In genomic region chr15:98917538-98918498, GRCm38 (mm10) we compare ENCODE assay signal across 8 mouse cellular contexts. TPM values are rescaled to one million over a fixed set of nuclear protein-coding genes. Genes with fewer than 3 reads are reported as not detected.
A peak's percentile ranks its signal among the peaks of the same experiment; 100 is the strongest.
DNase-seq lines count a peak whose midpoint lies in the region; ATAC-seq and TF ChIP-seq lines count a peak whose summit lies in the region.

Lmbr1l (minus strand) TSS chr15:98918231.

- TF ChIP-seq POLR2A in MEL (IDR thresholded peaks at IDR 0.05; ENCODE audit: control insufficient read depth in 1 of 2, insufficient read depth in 1 of 2, low read depth in 1 of 2, low read length in 2 of 2, poor library complexity in 1 of 2): peak; percentile 49 to 90
- TF ChIP-seq POLR2A in cerebellum, adult 2 months (IDR thresholded peaks at IDR 0.05; ENCODE audit: borderline replicate concordance, insufficient read depth, low read length): peak; percentile 85; the same call in 1 of the 2 replicates

- H3K4me2 ChIP-seq in forebrain, postnatal 0 days (ENCODE audit: low read depth): peak within 1 kb of the TSS; percentile 74
- H3K4me2 ChIP-seq in lung, embryonic 15.5 days: peak within 1 kb of the TSS; percentile 70

- H3K27me3 ChIP-seq in MEL (ENCODE audit: control insufficient read depth in 1 of 2, insufficient read depth in 2 of 2, low read length in 2 of 2): no peaks in the 10 kb centered on the region
- no peaks in the 10 kb centered on the region for H3K27me3 ChIP-seq in cerebellum, adult 2 months (ENCODE audit: control insufficient read depth, insufficient read depth, low read length)
- no peaks in the 10 kb centered on the region for H3K27me3 ChIP-seq in forebrain, postnatal 0 days (ENCODE audit: insufficient read depth, low read length)
- H3K27me3 ChIP-seq in lung, embryonic 15.5 days: no peaks in the 10 kb centered on the region

- DNase-seq in MEL (ENCODE audit: low read depth, low spot score): peak; percentile 100
- peak; percentile 99 to 100 for DNase-seq in cerebellum, adult 2 months
- peak; percentile 100 for DNase-seq in forebrain, postnatal 0 days
- DNase-seq in heart, postnatal 4 days: peak; percentile 99
- DNase-seq in layer of hippocampus, adult 8-10 months (ENCODE audit: low spot score in 2 of 2): peak; percentile 99
- DNase-seq in ovary, adult 18-20 months (ENCODE audit: low spot score): peak; percentile 100
- peak; percentile 100 for DNase-seq in thymus, postnatal 0 days (ENCODE audit: low spot score)

- peak; percentile 99 for ATAC-seq in forebrain, postnatal 0 days
- ATAC-seq in lung, embryonic 15.5 days (ENCODE audit: borderline replicate concordance, extremely low read depth, low FRiP score, low TSS enrichment): peak; percentile 98

- TF ChIP-seq CTCF in MEL (IDR thresholded peaks at IDR 0.05 in 2 of 3, conservative IDR thresholded peaks at IDR 0.05 in 1 of 3; ENCODE audit: control insufficient read depth in 1 of 3, insufficient read depth in 1 of 3, low read depth in 2 of 3, low read length in 3 of 3, poor library complexity in 1 of 3, severe bottlenecking in 1 of 3): no peak
- no peak for TF ChIP-seq CTCF in cerebellum, adult 2 months (IDR thresholded peaks at IDR 0.05; ENCODE audit: borderline replicate concordance, insufficient read depth, low read depth, low read length)
- no peak for TF ChIP-seq CTCF in forebrain, postnatal 0 days (IDR thresholded peaks at IDR 0.05; ENCODE audit: low read depth)

- H3K79me2 ChIP-seq in MEL (ENCODE audit: control insufficient read depth, insufficient read depth, low read length, poor library complexity): peaks cover 2% of the 10 kb centered on the region; the same call in 1 of the 2 replicates

- 0 out of 4 replicates have a peak, but pooled peaks of 1 of the 2 experiments have one; percentile 5 for TF ChIP-seq EP300 in MEL (IDR thresholded peaks at IDR 0.05; ENCODE audit: low read depth in 1 of 2, low read length in 2 of 2)

- peak within 1 kb of the TSS; percentile 69 for H3K9ac ChIP-seq in MEL (ENCODE audit: control insufficient read depth, low read depth, low read length, poor library complexity, severe bottlenecking)
- peak within 1 kb of the TSS; percentile 84 for H3K9ac ChIP-seq in forebrain, postnatal 0 days
- H3K9ac ChIP-seq in lung, embryonic 15.5 days: peak within 1 kb of the TSS; percentile 72

- peaks cover 0 to 8% of the 10 kb centered on the region in 2 experiments; a peak in 2 of 4 replicates for H3K36me3 ChIP-seq in MEL (ENCODE audit: control insufficient read depth in 1 of 2, insufficient read depth in 2 of 2, low read length in 2 of 2)
- peaks cover 5% of the 10 kb centered on the region; the same call in 1 of the 2 replicates for H3K36me3 ChIP-seq in forebrain, postnatal 0 days (ENCODE audit: insufficient read depth)
- H3K36me3 ChIP-seq in lung, embryonic 15.5 days: 0 out of 2 replicates have a peak, but pooled peaks cover under 1% of the 10 kb centered on the region

- H3K4me3 ChIP-seq in MEL (ENCODE audit: control insufficient read depth in 1 of 2, insufficient read depth in 1 of 2, low read depth in 2 of 2, low read length in 2 of 2): peak within 1 kb of the TSS; percentile 68 to 76
- peak within 1 kb of the TSS; percentile 80 for H3K4me3 ChIP-seq in cerebellum, adult 2 months (replicated peaks; ENCODE audit: insufficient read depth, low read depth, low read length)
- peak within 1 kb of the TSS; percentile 94 for H3K4me3 ChIP-seq in forebrain, postnatal 0 days (ENCODE audit: low read depth, low read length)
- H3K4me3 ChIP-seq in lung, embryonic 15.5 days: peak within 1 kb of the TSS; percentile 87

- no peaks in the 10 kb centered on the region for H3K9me3 ChIP-seq in MEL (replicated peaks; ENCODE audit: insufficient read depth, low read length)
- H3K9me3 ChIP-seq in forebrain, postnatal 0 days (ENCODE audit: low read length): no peaks in the 10 kb centered on the region
- no peaks in the 10 kb centered on the region for H3K9me3 ChIP-seq in lung, embryonic 15.5 days

- TF ChIP-seq RAD21 in MEL (IDR thresholded peaks at IDR 0.05; ENCODE audit: low read depth, low read length): no peak

- peak within 1 kb of the TSS; percentile 41 for H3K27ac ChIP-seq in MEL (ENCODE audit: control insufficient read depth, low read depth, low read length)
- H3K27ac ChIP-seq in cerebellum, adult 2 months (ENCODE audit: insufficient read depth, low read length): peak within 1 kb of the TSS; percentile 57; the same call in 1 of the 2 replicates
- peak within 1 kb of the TSS; percentile 95 for H3K27ac ChIP-seq in forebrain, postnatal 0 days (ENCODE audit: low read depth, low read length)
- peak within 1 kb of the TSS; percentile 97 for H3K27ac ChIP-seq in lung, embryonic 15.5 days

- peaks cover 6 to 7% of the 10 kb centered on the region in 2 experiments; a peak in 3 of 4 replicates for H3K4me1 ChIP-seq in MEL (ENCODE audit: control insufficient read depth in 1 of 2, insufficient read depth in 2 of 2, low read length in 2 of 2)
- peaks cover 4% of the 10 kb centered on the region; the same call in 1 of the 2 replicates for H3K4me1 ChIP-seq in cerebellum, adult 2 months (ENCODE audit: control insufficient read depth, insufficient read depth, low read length)
- H3K4me1 ChIP-seq in forebrain, postnatal 0 days (ENCODE audit: insufficient read depth): peaks cover 15% of the 10 kb centered on the region; the same call in 1 of the 2 replicates
- H3K4me1 ChIP-seq in lung, embryonic 15.5 days: peaks cover 17% of the 10 kb centered on the region

- under 1% methylated on average over 82 of the region's 82 CpGs for WGBS in cerebellum, adult 2 months
- 1% methylated on average over 82 of the region's 82 CpGs for WGBS in forebrain, postnatal 0 days
- under 1% methylated on average over 82 of the region's 82 CpGs for WGBS in lung, embryonic 15.5 days

TF ChIP-seq in MEL, 35 proteins besides CTCF, POLR2A, EP300 and RAD21 (continues in another document):
- TF ChIP-seq MAX (IDR thresholded peaks at IDR 0.05; ENCODE audit: low read length): peak; percentile 78
- TF ChIP-seq ZMIZ1 (IDR thresholded peaks at IDR 0.05; ENCODE audit: low read depth, low read length): peak; percentile 86
- TF ChIP-seq ELF1 (IDR thresholded peaks at IDR 0.05; ENCODE audit: low read depth, low read length): peak; percentile 100
- TF ChIP-seq ETS1 (IDR thresholded peaks at IDR 0.05; ENCODE audit: low read depth, low read length): peak; percentile 64; the same call in 1 of the 2 replicates
- no peak for TF ChIP-seq GABPA (IDR thresholded peaks at IDR 0.05; ENCODE audit: low read depth, low read length)
- TF ChIP-seq GATA1 (IDR thresholded peaks at IDR 0.05; ENCODE audit: low read depth, low read length): no peak
- TF ChIP-seq CHD1 (IDR thresholded peaks at IDR 0.05; ENCODE audit: low read depth, low read length): no peak
- TF ChIP-seq MYC (IDR thresholded peaks at IDR 0.05; ENCODE audit: low read depth, low read length): peak; percentile 84
- TF ChIP-seq SIN3A (IDR thresholded peaks at IDR 0.05; ENCODE audit: low read length): peak; percentile 99
- peak; percentile 83 for TF ChIP-seq NELFE (IDR thresholded peaks at IDR 0.05; ENCODE audit: low read depth, low read length)
- peak; percentile 89 for TF ChIP-seq TBP (IDR thresholded peaks at IDR 0.05; ENCODE audit: low read depth, low read length)
- TF ChIP-seq MYB (IDR thresholded peaks at IDR 0.05; ENCODE audit: low read depth, low read length): peak; percentile 65
- TF ChIP-seq POLR2AphosphoS5 (IDR thresholded peaks at IDR 0.05; ENCODE audit: borderline replicate concordance, low read depth, low read length): no peak; the same call in 1 of the 2 replicates
- TF ChIP-seq JUND (IDR thresholded peaks at IDR 0.05; ENCODE audit: low read depth, low read length): no peak
- TF ChIP-seq BHLHE40 (IDR thresholded peaks at IDR 0.05; ENCODE audit: borderline replicate concordance, low read depth, low read length): peak; percentile 91
- TF ChIP-seq ZNF384 (IDR thresholded peaks at IDR 0.05; ENCODE audit: low read depth, low read length): no peak
- peak; percentile 16 for TF ChIP-seq TCF12 (IDR thresholded peaks at IDR 0.05; ENCODE audit: low read depth, low read length)
- peak; percentile 94 for TF ChIP-seq MXI1 (IDR thresholded peaks at IDR 0.05; ENCODE audit: low read depth, low read length)
- TF ChIP-seq UBTF (IDR thresholded peaks at IDR 0.05; ENCODE audit: borderline replicate concordance, insufficient read depth, low read depth, low read length): 0 out of 2 replicates have a peak, but pooled peaks have one; percentile 42
- TF ChIP-seq E2F4 (IDR thresholded peaks at IDR 0.05; ENCODE audit: borderline replicate concordance, low read depth, low read length): 0 out of 2 replicates have a peak, but pooled peaks have one; percentile 60
- no peak for TF ChIP-seq MEF2A (IDR thresholded peaks at IDR 0.05; ENCODE audit: extremely low read depth, insufficient replicate concordance, low read depth, low read length, poor library complexity, severe bottlenecking)
- peak; percentile 87 for TF ChIP-seq HCFC1 (IDR thresholded peaks at IDR 0.05; ENCODE audit: low read depth, low read length)
- peak; percentile 95 for TF ChIP-seq POLR2AphosphoS2 (IDR thresholded peaks at IDR 0.05; ENCODE audit: low read length)
- no peak for TF ChIP-seq MAFK (IDR thresholded peaks at IDR 0.05; ENCODE audit: borderline replicate concordance, low read depth, low read length)
- no peak; the same call in 1 of the 2 replicates for TF ChIP-seq KAT2A (conservative IDR thresholded peaks at IDR 0.05; ENCODE audit: low read depth, low read length)
- no peak for TF ChIP-seq TAL1 (IDR thresholded peaks at IDR 0.05; ENCODE audit: low read length)
- no peak for TF ChIP-seq CHD2 (IDR thresholded peaks at IDR 0.05; ENCODE audit: low read length)
- TF ChIP-seq RCOR1 (IDR thresholded peaks at IDR 0.05; ENCODE audit: low read depth, low read length): peak; percentile 86
- TF ChIP-seq ZKSCAN1 (IDR thresholded peaks at IDR 0.05; ENCODE audit: low read depth, low read length): no peak

RNA-seq across cellular contexts. Expression of gene Lmbr1l, which starts in this region (rescaled TPM):
- total RNA-seq in MEL (2012; rRNA removed): 7.0 and 13.5 TPM in 2 replicates
- 10 to 100 TPM in 1 of 2 experiments, not detected in 1; 17.3 TPM for polyA plus RNA-seq in MEL (2012; ENCODE audit: insufficient read depth in 1 of 2, insufficient read length in 2 of 2, low read depth in 1 of 2, low replicate concordance in 2 of 2, missing spikeins in 1 of 2)
- 37.5 and 39.7 TPM in 2 replicates for polyA plus RNA-seq in cerebellum, adult 2 months (2012; rRNA removed)
- 44.1 and 59.3 TPM in 2 replicates for total RNA-seq in forebrain, postnatal 0 days (2014; rRNA removed)
- polyA plus RNA-seq in forebrain, postnatal 0 days (2015; fragmentation: Nextera tagmentation; extraction: Ambion mirVana): 20.1 and 22.4 TPM in 2 replicates
- 10 to 100 TPM; 14.1 to 15.9 TPM for total RNA-seq in heart, postnatal 4 days (2021)
- 10 to 100 TPM; 17.9 to 21.8 (median 19.6) TPM for total RNA-seq in layer of hippocampus, adult 8-10 months (2022)
- 14.8 and 15.8 TPM in 2 replicates for polyA plus RNA-seq in lung, embryonic 15.5 days (2015; fragmentation: Nextera tagmentation; extraction: Ambion mirVana)
- 27.8 and 31.9 TPM in 2 replicates for polyA plus RNA-seq in thymus, postnatal 0 days (2015; fragmentation: Nextera tagmentation; extraction: Ambion mirVana)

Comparison
In these comparisons a context has a peak if more than half of its experiments do, and no peak if none do; other contexts are left out.
1. Peak in every context shown above with its lines: DNase-seq, ATAC-seq, H3K4me3 ChIP-seq and H3K27ac ChIP-seq.
2. H3K27ac ChIP-seq: peak in every context shown above with its lines; median percentile 97 in lung, embryonic 15.5 days; 95 in forebrain, postnatal 0 days; 57 in cerebellum, adult 2 months; 41 in MEL.